Mouse (Mus musculus) limb, embryonic 15.5 days (tissue): ENCODE results near the gene Col6a3. TPM values are rescaled to one million over a fixed set of nuclear protein-coding genes. Genes with fewer than 3 reads are reported as not detected.

Source experiments
- ATAC-seq: fragments of 200-750 bp; cut with Nextera tagmentation; 2 replicates; pipeline ENCODE4 v1.8.0; 2017; ENCODE audit warnings: low read depth, moderate TSS enrichment; ENCODE audit not compliant: insufficient number of reproducible peaks, low FRiP score, low TSS enrichment
- H3K27ac ChIP-seq: fragments of 300-500 bp; sonication (generic); 2 replicates; pipeline ENCODE4 v1.5.1; 2015; ENCODE audit warnings: moderate library complexity, mild to moderate bottlenecking, inconsistent platforms
- H3K27me3 ChIP-seq: fragments of 300-500 bp; sonication (generic); 2 replicates; pipeline ENCODE4 v1.6.1; 2015; ENCODE audit warnings: inconsistent platforms
- H3K36me3 ChIP-seq: fragments of 300-500 bp; sonication (generic); 2 replicates; pipeline ENCODE4 v1.6.1; 2015; ENCODE audit warnings: inconsistent platforms
- H3K4me1 ChIP-seq: fragments of 300-500 bp; sonication (generic); 2 replicates; pipeline ENCODE4 v1.6.1; 2015; ENCODE audit warnings: inconsistent platforms
- H3K4me2 ChIP-seq: fragments of 300-500 bp; sonication (generic); 2 replicates; pipeline ENCODE4 v1.6.1; 2015; ENCODE audit warnings: mild to moderate bottlenecking, inconsistent platforms
- H3K4me3 ChIP-seq: fragments of 300-500 bp; sonication (generic); 2 replicates; pipeline ENCODE4 v1.5.1; 2015; ENCODE audit warnings: mild to moderate bottlenecking, inconsistent platforms
- H3K9ac ChIP-seq: fragments of 300-500 bp; sonication (generic); 2 replicates; pipeline ENCODE4 v1.6.1; 2015; ENCODE audit warnings: inconsistent platforms
- H3K9me3 ChIP-seq: fragments of 300-500 bp; sonication (generic); 2 replicates; pipeline ENCODE4 v1.6.1; 2016; ENCODE audit warnings: inconsistent platforms
- WGBS: fragments of 180-500 bp; shearing (Covaris S2); methylation state at CpG from one replicate; pipeline ENCODE4 v1.1.7; 2015; 5-methylcytosine and 5-hydroxymethylcytosine counted together
- polyA plus RNA-seq: library from polyadenylated mRNA; unstranded; fragments of >200 nt; fragmentation: Nextera tagmentation; extraction: Ambion mirVana; gene quantifications from 2 replicates; pipeline ENCODE4 v1.2.1, GENCODE M21; 2015

The Col6a3 gene
- polyA plus RNA-seq, 1 experiment from 2014 or later: 183 TPM

DNA sequence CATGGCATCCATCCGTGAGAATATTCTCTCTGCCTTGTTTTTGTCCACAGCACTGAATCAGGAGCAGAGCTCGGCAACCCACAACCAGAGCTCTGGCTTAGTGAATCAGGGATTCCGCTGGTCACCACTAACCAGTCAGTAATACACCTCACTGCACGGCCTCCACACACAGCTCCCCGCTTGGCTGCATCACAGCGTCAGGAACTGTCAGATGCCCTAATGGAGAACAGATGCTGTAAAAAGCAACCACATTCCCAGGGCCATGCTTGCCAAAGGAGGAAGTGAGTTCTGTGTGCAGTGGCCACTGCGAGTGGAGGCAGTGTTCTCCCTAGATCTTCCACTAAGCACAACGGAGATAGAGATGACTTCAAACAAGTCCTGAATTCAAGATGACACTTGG, 93.6 kb downstream of the Col6a3 start:
- peaks cover 40% of the 10 kb centered on the region for H3K4me1 ChIP-seq
- ATAC-seq: peak; percentile 66
- WGBS: 25% methylated on average over 8 of the region's 8 CpGs
- H3K9me3 ChIP-seq: no peaks in the 10 kb centered on the region
- no peak overlapping the region for H3K4me3 ChIP-seq
- H3K4me2 ChIP-seq: no peak overlapping the region
- H3K27ac ChIP-seq: peak overlapping the region; percentile 48
- no peak overlapping the region for H3K9ac ChIP-seq
- no peaks in the 10 kb centered on the region for H3K27me3 ChIP-seq
- no peaks in the 10 kb centered on the region for H3K36me3 ChIP-seq

- no peak overlapping the region for H3K9ac ChIP-seq
- no peak overlapping the region for H3K27ac ChIP-seq
- ATAC-seq: no peak
- H3K4me2 ChIP-seq: no peak overlapping the region
- 55% methylated on average over 4 of the region's 4 CpGs for WGBS
- no peaks in the 10 kb centered on the region for H3K36me3 ChIP-seq
- no peaks in the 10 kb centered on the region for H3K9me3 ChIP-seq
- peaks cover 41% of the 10 kb centered on the region for H3K4me1 ChIP-seq
- H3K4me3 ChIP-seq: no peak overlapping the region
- H3K27me3 ChIP-seq: no peaks in the 10 kb centered on the region
Measured at GRCm38 (mm10) chr1:90748544-90748943, 95.2 kb downstream of the Col6a3 start.

DNA sequence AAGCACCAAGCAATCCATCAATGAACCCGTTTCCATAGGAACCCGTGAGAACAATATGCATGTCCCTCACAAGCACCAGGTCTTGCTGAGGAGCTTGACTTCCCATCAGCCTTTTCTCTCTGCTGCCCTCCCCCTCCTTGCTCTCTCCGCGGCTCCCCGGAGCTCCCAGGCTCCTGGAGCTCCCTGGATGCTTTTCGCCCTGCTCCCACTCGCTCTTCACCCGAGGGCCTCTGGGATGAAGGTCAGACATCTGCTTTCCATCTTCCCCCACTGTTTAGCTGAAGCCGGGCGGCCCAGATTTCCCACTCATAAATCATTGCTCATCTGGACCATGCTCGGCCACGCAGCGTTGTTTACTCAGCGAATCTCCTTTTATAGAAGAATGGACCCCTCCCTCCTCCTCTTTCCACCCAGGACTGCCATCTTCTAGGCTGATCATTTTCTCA, 99.8 kb downstream of the Col6a3 start:
- Histone ChIP-seq H3K36me3 (no peaks in the 10 kb centered on the region), H3K9ac (no peak overlapping the region), H3K27ac (peak overlapping the region; percentile 72), H3K4me3 (peak overlapping the region; percentile 24; the same call in 1 of the 2 replicates), H3K4me2 (peak overlapping the region; percentile 39), H3K9me3 (no peaks in the 10 kb centered on the region), H3K27me3 (no peaks in the 10 kb centered on the region), H3K4me1 (peaks cover 32% of the 10 kb centered on the region)
- no peak for ATAC-seq
- WGBS: 3% methylated on average over 14 of the region's 14 CpGs

- no peaks in the 10 kb centered on the region for H3K27me3 ChIP-seq
- H3K27ac ChIP-seq: no peak overlapping the region
- no peak overlapping the region for H3K9ac ChIP-seq
- 67% methylated on average over 1 of the region's 1 CpGs for WGBS
- no peaks in the 10 kb centered on the region for H3K36me3 ChIP-seq
- no peak overlapping the region for H3K4me2 ChIP-seq
- no peak for ATAC-seq
- H3K4me3 ChIP-seq: no peak overlapping the region
- H3K4me1 ChIP-seq: peaks cover 32% of the 10 kb centered on the region
- no peaks in the 10 kb centered on the region for H3K9me3 ChIP-seq
Measured at GRCm38 (mm10) chr1:90743445-90743844, 100.3 kb downstream of the Col6a3 start.

- H3K36me3 ChIP-seq: no peaks in the 10 kb centered on the region
- H3K27ac ChIP-seq: no peak overlapping the region
- no peak overlapping the region for H3K4me2 ChIP-seq
- WGBS: 81% methylated on average over 7 of the region's 7 CpGs
- no peaks in the 10 kb centered on the region for H3K9me3 ChIP-seq
- no peak overlapping the region for H3K4me3 ChIP-seq
- H3K9ac ChIP-seq: no peak overlapping the region
- peaks cover 39% of the 10 kb centered on the region for H3K4me1 ChIP-seq
- no peak for ATAC-seq
- no peaks in the 10 kb centered on the region for H3K27me3 ChIP-seq
Measured at GRCm38 (mm10) chr1:90742641-90743040, 101.1 kb downstream of the Col6a3 start.

DNA sequence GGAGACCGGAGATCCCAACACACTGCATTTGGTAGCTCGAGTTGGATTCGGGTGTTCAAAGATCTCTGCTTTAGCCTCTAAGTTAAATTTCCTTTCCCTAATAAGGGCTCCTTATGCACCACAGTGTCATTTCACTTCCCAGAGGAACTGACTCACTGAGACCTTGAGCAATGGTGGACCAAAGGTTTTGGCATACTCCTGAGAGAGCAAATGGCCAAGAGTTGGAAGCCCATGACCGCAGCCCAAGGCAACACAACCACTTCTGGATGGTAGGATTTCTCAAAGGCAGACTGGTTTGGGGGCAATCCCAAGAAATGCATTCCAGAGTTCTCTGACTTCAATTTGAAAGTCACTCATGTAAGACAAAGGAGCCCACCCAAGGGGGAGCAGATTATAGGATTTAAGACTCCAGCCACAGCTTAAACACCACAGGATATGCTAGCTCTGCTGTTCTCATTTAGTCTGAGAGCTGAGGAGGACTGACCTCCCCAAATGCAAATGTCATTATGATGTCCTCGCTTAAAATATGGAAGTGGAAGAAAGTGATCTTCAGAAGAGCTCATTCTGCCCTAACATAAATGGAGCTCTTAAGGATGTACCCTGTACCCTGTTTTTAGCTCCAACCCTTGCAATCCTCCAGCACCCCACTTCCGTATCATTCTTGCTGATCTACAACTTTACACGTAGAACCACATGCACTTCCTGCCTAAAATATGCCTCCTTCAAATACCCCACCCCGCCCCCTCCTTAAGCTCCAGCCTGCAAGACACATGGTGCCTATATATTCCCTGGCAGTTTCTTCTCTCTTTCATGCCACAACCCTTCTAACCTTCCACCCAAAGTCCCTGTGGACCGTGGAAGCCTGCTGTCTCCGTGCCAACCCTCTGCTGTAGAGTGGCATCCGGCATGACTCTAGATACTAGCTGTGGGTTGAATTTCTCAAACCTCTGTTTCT, 103.3 kb downstream of the Col6a3 start:
- no peak for ATAC-seq
- Histone ChIP-seq H3K27ac (peak overlapping the region; percentile 27), H3K9me3 (no peaks in the 10 kb centered on the region), H3K4me3 (no peak overlapping the region), H3K4me2 (no peak overlapping the region), H3K9ac (no peak overlapping the region), H3K4me1 (peaks cover 37% of the 10 kb centered on the region), H3K36me3 (no peaks in the 10 kb centered on the region), H3K27me3 (no peaks in the 10 kb centered on the region)
- WGBS: 74% methylated on average over 11 of the region's 11 CpGs

- no peak overlapping the region for H3K4me3 ChIP-seq
- no peak for ATAC-seq
- 86% methylated on average over 2 of the region's 2 CpGs for WGBS
- no peak overlapping the region for H3K9ac ChIP-seq
- H3K9me3 ChIP-seq: no peaks in the 10 kb centered on the region
- H3K27me3 ChIP-seq: no peaks in the 10 kb centered on the region
- no peak overlapping the region for H3K4me2 ChIP-seq
- H3K4me1 ChIP-seq: peaks cover 36% of the 10 kb centered on the region
- no peak overlapping the region for H3K27ac ChIP-seq
- H3K36me3 ChIP-seq: no peaks in the 10 kb centered on the region
Measured at GRCm38 (mm10) chr1:90738913-90739312, 104.9 kb downstream of the Col6a3 start.

DNA sequence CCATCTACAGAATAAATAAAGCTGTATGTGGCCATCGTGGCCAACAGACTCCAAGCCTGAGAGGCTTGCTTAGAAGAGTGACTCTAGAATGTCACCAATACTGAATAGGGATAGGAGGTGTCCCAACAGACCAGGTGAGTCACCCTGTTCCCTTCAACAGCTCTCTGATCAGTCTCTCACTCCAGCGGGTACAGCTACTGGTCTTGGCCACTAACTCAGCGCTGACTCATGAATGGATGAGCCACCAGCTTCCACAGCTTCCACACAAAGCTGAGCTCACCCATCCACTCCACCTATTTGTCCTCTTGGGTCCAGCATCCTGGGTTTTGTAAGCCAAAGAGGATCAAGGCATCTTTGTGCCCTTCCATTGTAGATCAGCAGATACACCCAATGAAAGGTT, 114.3 kb downstream of the Col6a3 start:
- Histone ChIP-seq H3K4me1 (peaks cover 14% of the 10 kb centered on the region), H3K27me3 (no peaks in the 10 kb centered on the region), H3K4me3 (no peak overlapping the region), H3K36me3 (no peaks in the 10 kb centered on the region), H3K4me2 (no peak overlapping the region), H3K9me3 (no peaks in the 10 kb centered on the region), H3K9ac (no peak overlapping the region), H3K27ac (no peak overlapping the region)
- ATAC-seq: no peak
- WGBS: 81% methylated on average over 3 of the region's 3 CpGs

- Histone ChIP-seq H3K4me2 (no peak overlapping the region), H3K4me3 (no peak overlapping the region), H3K4me1 (peaks cover 10% of the 10 kb centered on the region), H3K27ac (no peak overlapping the region), H3K9me3 (no peaks in the 10 kb centered on the region), H3K36me3 (no peaks in the 10 kb centered on the region), H3K9ac (no peak overlapping the region), H3K27me3 (no peaks in the 10 kb centered on the region)
- ATAC-seq: no peak
Measured at GRCm38 (mm10) chr1:90723754-90724153, 120.0 kb downstream of the Col6a3 start.

GRCm38 (mm10) chr1:90723325-90723724, 120.4 kb downstream of the Col6a3 start:
- no peaks in the 10 kb centered on the region for H3K36me3 ChIP-seq
- H3K4me1 ChIP-seq: peaks cover 10% of the 10 kb centered on the region
- no peaks in the 10 kb centered on the region for H3K9me3 ChIP-seq
- H3K27me3 ChIP-seq: no peaks in the 10 kb centered on the region
- no peak for ATAC-seq
- no peak overlapping the region for H3K27ac ChIP-seq
- H3K4me2 ChIP-seq: no peak overlapping the region
- H3K9ac ChIP-seq: no peak overlapping the region
- H3K4me3 ChIP-seq: no peak overlapping the region

DNA sequence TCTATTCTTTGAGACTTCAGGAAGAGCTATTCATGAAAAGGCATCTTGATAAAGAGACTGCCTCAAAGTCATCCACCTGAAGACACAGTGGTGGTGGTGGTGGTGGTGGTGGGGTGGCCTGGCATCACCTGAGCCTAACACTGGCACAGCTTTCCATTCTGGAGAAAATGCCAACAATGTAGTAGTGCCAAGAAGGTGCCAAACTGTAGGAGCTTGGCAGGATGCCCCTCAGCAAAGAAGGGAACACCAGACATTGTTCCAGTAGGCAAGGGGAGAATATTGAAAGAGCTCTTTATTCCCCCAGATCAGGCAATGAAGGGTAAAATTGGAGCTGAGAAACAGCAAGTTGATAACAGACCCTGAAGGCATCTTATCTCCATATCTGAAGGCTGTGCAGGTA, 121.8 kb downstream of the Col6a3 start:
- Histone ChIP-seq H3K27me3 (no peaks in the 10 kb centered on the region), H3K36me3 (no peaks in the 10 kb centered on the region), H3K4me1 (peaks cover 10% of the 10 kb centered on the region), H3K4me2 (no peak overlapping the region), H3K9ac (no peak overlapping the region), H3K4me3 (no peak overlapping the region), H3K9me3 (no peaks in the 10 kb centered on the region), H3K27ac (no peak overlapping the region)
- no peak for ATAC-seq

GRCm38 (mm10) chr1:90720610-90721241, 123.0 kb downstream of the Col6a3 start:
- Histone ChIP-seq H3K4me3 (no peak overlapping the region), H3K4me2 (no peak overlapping the region), H3K27me3 (no peaks in the 10 kb centered on the region), H3K27ac (peak overlapping the region; percentile 52), H3K9me3 (no peaks in the 10 kb centered on the region), H3K4me1 (peaks cover 10% of the 10 kb centered on the region), H3K36me3 (no peaks in the 10 kb centered on the region), H3K9ac (no peak overlapping the region)
- ATAC-seq: no peak
- WGBS: 24% methylated on average over 7 of the region's 7 CpGs
